Mouse (Mus musculus) hindbrain, embryonic 13.5 days (tissue): ENCODE measurements around the gene 5330417H12Rik. TPM values are rescaled to one million over a fixed set of nuclear protein-coding genes. Genes with fewer than 3 reads are reported as not detected.
A peak's percentile ranks its signal among the peaks of the same experiment; 100 is the strongest.

Source experiments
- ATAC-seq: fragments of 200-750 bp; cut with Nextera tagmentation; 2 replicates; pipeline ENCODE4 v1.8.0; 2017; ENCODE audit warnings: moderate TSS enrichment; ENCODE audit not compliant: low FRiP score
- H3K27ac ChIP-seq: fragments of 300-500 bp; sonication (generic); 2 replicates; pipeline ENCODE4 v1.5.1; 2015; ENCODE audit warnings: inconsistent platforms, mild to moderate bottlenecking, moderate library complexity
- H3K27me3 ChIP-seq: fragments of 300-500 bp; sonication (generic); 2 replicates; pipeline ENCODE4 v1.6.1; 2015; ENCODE audit warnings: mild to moderate bottlenecking, inconsistent platforms
- H3K36me3 ChIP-seq: fragments of 300-500 bp; sonication (generic); 2 replicates; pipeline ENCODE4 v1.6.1; 2015; ENCODE audit warnings: mild to moderate bottlenecking, inconsistent platforms
- H3K4me1 ChIP-seq: fragments of 300-500 bp; sonication (generic); replicated peaks from 2 replicates; pipeline ENCODE4 v1.6.1; 2015; ENCODE audit warnings: inconsistent platforms
- H3K4me2 ChIP-seq: fragments of 300-500 bp; sonication (generic); 2 replicates; pipeline ENCODE4 v1.6.1; 2015; ENCODE audit warnings: inconsistent platforms, mild to moderate bottlenecking, moderate library complexity
- H3K4me3 ChIP-seq: fragments of 300-500 bp; sonication (generic); 2 replicates; pipeline ENCODE4 v1.5.1; 2015; ENCODE audit warnings: mild to moderate bottlenecking, inconsistent platforms
- H3K9ac ChIP-seq: fragments of 300-500 bp; sonication (generic); 2 replicates; pipeline ENCODE4 v1.6.1; 2015; ENCODE audit warnings: mild to moderate bottlenecking, inconsistent platforms
- H3K9me3 ChIP-seq: fragments of 300-500 bp; sonication (generic); 2 replicates; pipeline ENCODE4 v1.6.1; 2016; ENCODE audit warnings: inconsistent platforms
- WGBS: fragments of 180-500 bp; shearing (Covaris S2); methylation state at CpG from one replicate; pipeline ENCODE4 v1.1.7; 2015; 5-methylcytosine and 5-hydroxymethylcytosine counted together
- polyA plus RNA-seq: library from polyadenylated mRNA; unstranded; fragments of >200 nt; fragmentation: Nextera tagmentation; extraction: Ambion mirVana; gene quantifications from 2 replicates; pipeline ENCODE4 v1.2.1, GENCODE M21; 2015

5330417H12Rik gene
- polyA plus RNA-seq, 1 experiment from 2014 or later, result not detected

DNA sequence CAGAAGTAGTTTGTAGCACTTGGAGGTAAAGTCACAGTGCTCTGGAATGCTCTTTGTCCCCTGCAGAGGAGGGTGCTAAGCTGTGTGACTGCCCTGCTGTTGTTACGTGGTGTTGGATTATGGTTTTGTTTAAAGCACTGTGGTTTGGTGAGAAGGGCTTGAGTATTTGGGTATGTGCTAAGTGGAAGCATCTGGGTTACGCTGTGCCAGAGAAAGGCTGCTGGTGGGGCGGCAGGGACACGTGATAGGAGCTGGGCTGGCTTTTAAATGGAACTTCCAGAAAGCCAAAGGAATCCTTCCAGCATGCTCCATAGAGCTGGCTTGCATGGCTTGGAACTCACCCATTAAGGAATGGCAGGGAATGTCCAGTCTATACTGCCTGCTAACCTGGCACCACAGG lies 5.7 kb downstream of the 5330417H12Rik start:
- H3K9ac ChIP-seq, result no peak overlapping the region
- H3K4me2 ChIP-seq, result no peak overlapping the region
- H3K36me3 ChIP-seq, result no peaks in the 10 kb centered on the region
- no peak overlapping the region for H3K4me3 ChIP-seq
- H3K27ac ChIP-seq, result no peak overlapping the region
- no peaks in the 10 kb centered on the region for H3K4me1 ChIP-seq
- no peak for ATAC-seq
- 81% methylated on average over 4 of the region's 4 CpGs for WGBS
- no peaks in the 10 kb centered on the region for H3K9me3 ChIP-seq
- no peaks in the 10 kb centered on the region for H3K27me3 ChIP-seq

DNA sequence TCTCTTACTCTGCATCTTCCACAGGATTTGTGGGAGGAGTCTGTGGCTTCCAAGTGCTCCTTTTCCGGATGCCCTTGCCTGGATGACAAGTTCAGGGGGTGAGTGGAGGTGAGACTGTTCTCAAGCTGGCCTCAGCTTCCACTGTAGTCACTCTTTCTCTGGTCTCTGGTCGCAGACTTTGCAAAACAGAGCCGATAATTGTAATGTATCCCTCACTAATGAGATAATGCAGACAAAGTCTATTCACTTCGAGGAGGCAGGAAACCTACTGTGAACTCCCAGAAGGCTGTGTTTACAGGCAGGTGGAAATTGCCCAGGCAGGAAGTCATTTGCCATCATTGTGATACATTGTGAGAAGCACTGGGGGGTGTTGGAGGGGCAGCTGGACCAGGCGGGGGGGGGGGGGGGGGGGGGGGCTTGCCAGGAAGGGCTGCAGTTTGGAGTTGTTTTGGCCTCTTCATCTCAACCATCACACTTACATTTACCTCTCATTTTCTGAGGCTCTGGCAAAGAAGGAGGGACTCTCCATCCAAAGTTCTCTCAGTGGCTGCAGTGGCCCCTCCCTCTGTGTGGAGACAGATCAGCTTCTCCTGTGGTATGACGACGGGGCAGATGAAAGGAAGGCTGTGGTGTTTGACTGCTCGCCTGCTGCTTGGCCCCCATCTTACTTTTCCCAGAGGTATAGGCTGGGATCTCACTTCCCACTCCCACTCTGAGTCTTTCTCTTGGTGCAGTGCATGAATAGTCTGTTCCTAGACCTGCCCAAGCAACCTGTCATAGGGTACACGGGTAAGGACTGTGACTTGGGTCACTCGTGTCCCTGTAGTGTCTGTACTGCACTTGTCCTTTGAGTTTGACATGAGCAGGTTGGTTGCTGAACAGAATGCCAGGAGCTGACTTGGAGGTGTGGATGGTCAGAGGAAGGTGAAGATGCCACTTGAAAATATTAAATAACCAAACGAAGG lies 6.7 kb downstream of the 5330417H12Rik start:
- WGBS, result 34% methylated on average over 11 of the region's 11 CpGs
- no peak overlapping the region for H3K4me3 ChIP-seq

DNA sequence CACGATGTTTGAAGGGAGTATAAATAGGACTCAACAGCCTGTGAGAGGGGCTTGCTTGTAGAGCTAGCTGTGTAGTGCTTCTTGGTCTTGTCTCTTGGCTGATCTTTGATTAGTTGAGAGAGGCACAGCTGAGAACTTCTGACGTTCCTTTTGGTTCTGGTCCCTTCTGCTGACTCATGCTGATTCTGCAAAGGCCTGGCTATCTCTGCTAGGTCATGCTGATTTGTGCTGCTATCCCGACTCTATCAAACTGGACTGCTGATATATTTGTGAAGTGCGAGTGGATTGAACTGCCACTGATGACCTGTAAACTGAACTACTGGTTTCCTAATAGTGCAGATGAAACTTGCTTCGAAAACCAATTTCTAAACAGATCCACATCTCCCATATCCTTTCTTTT lies 14.1 kb downstream of the 5330417H12Rik start:
- Histone ChIP-seq H3K9ac (no peak overlapping the region), H3K4me2 (no peak overlapping the region), H3K27me3 (no peaks in the 10 kb centered on the region), H3K4me3 (no peak overlapping the region), H3K4me1 (no peaks in the 10 kb centered on the region), H3K36me3 (no peaks in the 10 kb centered on the region), H3K27ac (no peak overlapping the region), H3K9me3 (no peaks in the 10 kb centered on the region)
- WGBS, result 93% methylated on average over 5 of the region's 5 CpGs
- ATAC-seq, result no peak

More for the DNA sequence above, 6.7 kb downstream of the 5330417H12Rik start:
- Histone ChIP-seq H3K9ac (no peak overlapping the region), H3K27ac (no peak overlapping the region), H3K36me3 (no peaks in the 10 kb centered on the region), H3K4me1 (no peaks in the 10 kb centered on the region), H3K9me3 (no peaks in the 10 kb centered on the region), H3K27me3 (no peaks in the 10 kb centered on the region), H3K4me2 (no peak overlapping the region)
- ATAC-seq, result 0 out of 2 replicates have a peak, but pooled peaks have one; percentile 36

DNA sequence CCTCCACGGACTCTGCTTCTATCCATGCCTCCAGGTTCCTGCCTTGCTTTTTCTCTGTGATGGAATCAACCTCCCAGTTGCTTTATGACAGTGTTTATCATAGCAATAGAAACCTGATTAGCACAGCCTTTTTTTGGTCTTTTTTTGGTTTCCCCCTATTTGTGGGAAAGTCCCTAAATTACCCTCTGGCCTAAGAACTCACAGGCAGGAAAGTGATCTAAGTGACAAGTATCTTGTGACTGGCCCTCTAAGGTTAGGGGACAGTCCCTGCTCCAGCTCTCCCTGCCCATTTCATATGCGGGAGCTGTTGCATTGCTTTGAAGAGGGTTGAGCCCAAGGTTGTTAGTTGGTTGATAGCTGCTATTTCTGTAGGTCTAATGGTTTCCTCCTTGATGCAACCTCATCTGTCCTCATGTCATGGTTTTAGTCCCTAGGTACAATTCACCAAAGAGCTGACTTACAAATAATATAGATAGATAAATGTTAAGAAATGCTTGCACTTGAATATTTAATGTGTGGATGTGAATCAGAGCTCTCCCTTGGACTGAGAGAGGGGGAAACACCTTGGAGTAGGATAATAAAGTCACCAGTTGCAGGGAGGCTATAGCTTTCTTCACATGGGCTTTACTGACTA lies 15.2 kb downstream of the 5330417H12Rik start:
- H3K36me3 ChIP-seq, result no peaks in the 10 kb centered on the region
- no peak overlapping the region for H3K4me3 ChIP-seq
- no peak overlapping the region for H3K27ac ChIP-seq
- no peak for ATAC-seq
- no peaks in the 10 kb centered on the region for H3K9me3 ChIP-seq
- no peak overlapping the region for H3K4me2 ChIP-seq
- WGBS, result 86% methylated on average over 2 of the region's 2 CpGs
- H3K27me3 ChIP-seq, result no peaks in the 10 kb centered on the region
- no peak overlapping the region for H3K9ac ChIP-seq
- no peaks in the 10 kb centered on the region for H3K4me1 ChIP-seq

DNA sequence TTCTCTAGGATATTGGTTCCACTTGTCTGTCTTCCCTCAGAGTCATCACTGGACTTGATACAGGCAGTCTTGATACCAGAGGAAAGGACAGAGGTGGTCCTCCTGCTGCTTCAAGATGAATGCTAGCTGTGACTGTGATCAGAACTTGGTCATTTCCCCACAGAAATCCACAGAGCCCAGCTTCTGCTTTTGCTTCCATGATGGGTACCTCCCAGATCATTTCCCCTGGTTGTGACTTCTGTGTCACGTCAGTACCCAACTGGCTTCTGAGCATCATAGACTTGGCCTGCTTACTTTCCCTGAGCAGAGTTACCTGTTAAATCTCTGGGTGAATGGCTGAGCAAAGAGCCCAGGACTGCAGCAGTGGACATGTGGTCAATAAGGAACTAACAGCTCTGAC lies 17.2 kb downstream of the 5330417H12Rik start:
- no peaks in the 10 kb centered on the region for H3K27me3 ChIP-seq
- no peak overlapping the region for H3K4me2 ChIP-seq
- no peak overlapping the region for H3K9ac ChIP-seq
- H3K9me3 ChIP-seq, result no peaks in the 10 kb centered on the region
- no peaks in the 10 kb centered on the region for H3K4me1 ChIP-seq
- 97% methylated on average over 1 of the region's 1 CpGs for WGBS
- ATAC-seq, result no peak
- H3K27ac ChIP-seq, result no peak overlapping the region
- H3K4me3 ChIP-seq, result no peak overlapping the region
- H3K36me3 ChIP-seq, result no peaks in the 10 kb centered on the region

DNA sequence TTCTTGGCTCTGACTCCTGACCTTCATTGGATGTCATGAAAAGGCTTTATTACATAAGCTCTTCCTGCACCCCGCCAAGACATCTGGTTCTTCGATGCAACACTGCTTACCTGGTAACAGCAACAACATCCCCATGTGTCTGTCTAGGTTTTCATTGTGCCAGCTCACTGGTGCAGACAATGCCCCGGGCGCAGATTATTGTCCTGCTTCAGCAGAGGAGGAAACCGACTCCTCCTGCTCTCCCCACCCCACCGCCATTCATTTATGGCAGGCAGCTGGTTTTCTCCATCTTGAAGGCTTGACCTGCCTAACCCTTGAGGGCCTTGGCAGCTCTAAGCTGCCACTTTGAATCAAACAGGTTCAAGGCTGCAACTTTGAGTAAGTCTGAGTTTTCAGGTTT lies 22.0 kb downstream of the 5330417H12Rik start:
- no peaks in the 10 kb centered on the region for H3K4me1 ChIP-seq
- H3K27ac ChIP-seq, result no peak overlapping the region
- ATAC-seq, result no peak
- H3K9me3 ChIP-seq, result no peaks in the 10 kb centered on the region
- H3K4me3 ChIP-seq, result no peak overlapping the region
- no peak overlapping the region for H3K4me2 ChIP-seq
- WGBS, result 54% methylated on average over 6 of the region's 6 CpGs
- H3K36me3 ChIP-seq, result no peaks in the 10 kb centered on the region
- H3K9ac ChIP-seq, result no peak overlapping the region
- H3K27me3 ChIP-seq, result no peaks in the 10 kb centered on the region; the same call in 1 of the 2 replicates

DNA sequence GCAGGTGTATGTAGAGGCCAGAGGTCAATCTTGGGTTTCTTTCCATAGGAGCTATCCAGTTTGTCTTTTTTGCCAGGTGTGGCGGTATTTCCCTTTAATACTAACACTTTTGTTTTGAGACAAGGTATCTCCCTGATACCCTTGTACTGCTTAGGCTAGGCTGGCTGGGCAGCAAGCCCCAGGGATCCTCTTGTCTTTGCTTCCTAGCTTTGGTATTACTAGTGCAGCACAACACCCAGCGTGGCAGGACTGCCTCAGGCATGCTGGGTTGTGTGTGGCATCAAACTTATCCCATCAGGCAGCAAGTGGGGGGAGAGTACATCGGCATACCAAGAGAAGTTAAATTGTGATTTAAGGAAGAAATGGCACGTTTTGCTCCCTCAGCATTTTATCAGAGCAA lies 22.5 kb downstream of the 5330417H12Rik start:
- Histone ChIP-seq H3K9ac (no peak overlapping the region), H3K4me1 (no peaks in the 10 kb centered on the region), H3K27me3 (no peaks in the 10 kb centered on the region; the same call in 1 of the 2 replicates), H3K4me3 (no peak overlapping the region), H3K9me3 (no peaks in the 10 kb centered on the region), H3K27ac (no peak overlapping the region), H3K4me2 (no peak overlapping the region), H3K36me3 (no peaks in the 10 kb centered on the region)
- no peak for ATAC-seq
- WGBS, result 75% methylated on average over 4 of the region's 4 CpGs

DNA sequence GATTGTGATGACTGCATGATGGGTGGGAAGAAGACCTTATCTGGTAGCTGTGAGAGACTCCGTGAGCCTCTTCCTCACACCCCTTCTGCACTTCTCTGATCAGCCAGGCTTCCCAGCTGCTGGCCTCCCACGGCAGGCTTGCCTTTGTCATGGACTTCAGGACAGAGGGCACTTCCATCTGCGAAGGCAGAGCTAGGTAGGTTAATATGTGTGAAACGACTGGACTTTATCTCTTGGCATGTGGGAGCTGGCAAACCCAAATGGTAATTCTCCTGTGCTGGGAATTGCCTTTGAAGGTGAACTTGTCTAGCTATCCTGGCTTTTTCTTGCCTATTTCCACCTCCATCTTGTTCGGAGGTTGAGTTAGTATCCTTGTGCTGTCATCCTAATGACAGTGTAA lies 24.3 kb downstream of the 5330417H12Rik start:
- peaks cover 1% of the 10 kb centered on the region for H3K27me3 ChIP-seq
- WGBS, result 75% methylated on average over 5 of the region's 5 CpGs
- no peak for ATAC-seq
- H3K4me1 ChIP-seq, result no peaks in the 10 kb centered on the region; the same call in 1 of the 2 replicates
- H3K36me3 ChIP-seq, result no peaks in the 10 kb centered on the region
- no peak overlapping the region for H3K9ac ChIP-seq
- no peaks in the 10 kb centered on the region for H3K9me3 ChIP-seq
- H3K4me2 ChIP-seq, result no peak overlapping the region
- no peak overlapping the region for H3K27ac ChIP-seq
- no peak overlapping the region for H3K4me3 ChIP-seq

DNA sequence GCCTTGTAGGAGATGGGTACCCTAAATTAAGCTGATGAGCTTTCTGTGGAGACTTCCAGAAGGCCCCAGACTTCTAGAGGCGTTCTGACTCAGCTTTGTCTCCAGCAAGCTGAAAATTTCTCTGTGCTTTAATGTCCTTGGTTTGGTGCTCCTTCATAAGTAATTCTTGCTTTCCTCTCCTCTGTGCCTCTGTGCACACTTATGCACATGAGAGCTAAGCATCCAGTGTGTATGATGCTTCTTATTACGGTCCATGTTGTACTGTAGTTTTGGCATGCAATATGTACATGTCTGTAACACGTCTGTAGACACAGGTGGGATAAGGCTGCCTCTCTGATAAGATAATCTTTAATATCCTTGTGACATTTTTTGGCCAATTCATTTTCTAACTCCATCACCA lies 27.0 kb downstream of the 5330417H12Rik start:
- Histone ChIP-seq H3K4me1 (peaks cover 13% of the 10 kb centered on the region), H3K9ac (no peak overlapping the region), H3K9me3 (no peaks in the 10 kb centered on the region), H3K4me3 (no peak overlapping the region), H3K4me2 (no peak overlapping the region), H3K36me3 (no peaks in the 10 kb centered on the region), H3K27me3 (peaks cover 9% of the 10 kb centered on the region), H3K27ac (no peak overlapping the region)
- ATAC-seq, result no peak
- WGBS, result 90% methylated on average over 3 of the region's 3 CpGs

DNA sequence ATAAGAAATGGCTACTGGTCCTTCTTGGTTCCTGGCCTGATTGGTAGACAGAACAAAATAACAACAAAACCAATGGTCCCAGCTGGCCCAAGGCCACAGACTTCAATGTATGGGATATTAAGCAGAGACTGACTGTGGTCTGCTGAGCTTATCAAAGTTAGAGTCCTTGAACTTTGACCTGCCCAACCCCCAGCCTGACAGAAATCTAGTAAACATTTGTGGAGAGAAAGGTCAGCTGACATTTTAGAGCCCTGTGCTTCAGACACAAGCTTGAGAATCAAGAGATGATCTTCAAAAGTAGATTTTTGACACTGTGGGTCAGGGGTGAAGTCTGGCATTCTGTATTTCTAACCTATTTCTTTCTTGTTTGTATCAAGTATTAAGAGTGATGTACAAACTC lies 28.2 kb downstream of the 5330417H12Rik start:
- Histone ChIP-seq H3K4me2 (no peak overlapping the region), H3K4me1 (peaks cover 13% of the 10 kb centered on the region), H3K4me3 (no peak overlapping the region), H3K9ac (no peak overlapping the region), H3K27ac (no peak overlapping the region), H3K27me3 (peaks cover 9% of the 10 kb centered on the region), H3K36me3 (no peaks in the 10 kb centered on the region), H3K9me3 (no peaks in the 10 kb centered on the region)
- no peak for ATAC-seq

DNA sequence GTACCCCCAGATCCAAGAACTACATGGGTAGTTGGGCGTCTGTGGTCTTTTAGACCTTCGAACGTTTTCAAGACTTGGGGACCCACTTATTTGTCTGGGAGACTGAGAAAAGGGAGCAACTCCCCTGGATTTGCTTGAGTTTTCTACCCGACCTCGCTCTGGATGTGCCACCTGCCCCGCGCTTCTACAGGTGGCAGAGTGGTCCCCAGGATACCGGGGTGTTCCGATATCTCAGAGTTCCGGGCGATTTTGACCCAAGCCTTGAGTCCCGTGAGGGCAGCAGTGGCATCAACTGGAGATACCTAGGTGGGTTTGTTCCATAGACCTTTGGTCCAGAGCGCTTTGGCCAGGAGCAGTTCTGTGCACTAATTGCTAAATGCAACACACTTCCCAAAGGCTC lies 29.5 kb downstream of the 5330417H12Rik start:
- H3K4me2 ChIP-seq, result peak overlapping the region; percentile 89
- 14% methylated on average over 13 of the region's 13 CpGs for WGBS

DNA sequence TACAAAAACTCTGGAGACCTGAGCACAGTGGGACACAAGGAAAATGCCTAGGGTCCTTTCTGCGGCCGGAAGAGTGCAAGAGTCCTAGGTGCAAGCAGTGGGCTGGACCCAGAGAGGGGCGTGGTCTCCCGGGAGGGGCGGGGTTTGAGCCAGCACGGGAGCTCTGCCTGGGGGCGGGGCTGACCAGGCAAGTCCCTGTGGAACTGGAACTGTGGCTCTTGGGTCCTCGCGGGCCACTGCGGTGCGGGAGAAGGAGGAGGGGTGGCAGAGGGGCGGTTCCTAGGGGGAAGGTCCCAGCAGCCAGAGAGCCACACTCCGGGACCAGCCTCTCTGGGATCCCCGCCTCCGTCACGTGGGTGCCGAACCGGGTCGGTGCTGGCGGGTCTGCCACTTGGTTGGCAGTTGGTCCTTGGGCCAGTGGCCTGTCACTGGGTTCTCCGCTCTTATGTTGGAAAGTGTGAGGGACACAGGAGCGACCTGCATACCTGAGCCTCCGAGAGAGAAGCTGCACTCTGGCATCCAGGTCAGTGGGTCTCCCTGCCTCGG lies 30.0 kb downstream of the 5330417H12Rik start, which contains the start of gene Ppfibp2:
Gene Ppfibp2, plus strand, starts transcription at position 351 of the 546 bp plus-strand sequence.
- H3K9ac ChIP-seq, result peak within 1 kb of the TSS; percentile 68
- H3K27me3 ChIP-seq, result peaks cover 9% of the 10 kb centered on the region
- no peaks in the 10 kb centered on the region for H3K36me3 ChIP-seq
- peak within 1 kb of the TSS; percentile 89 for H3K4me2 ChIP-seq
- WGBS, result 1% methylated on average over 23 of the region's 24 CpGs
- peak; percentile 96 for ATAC-seq
- H3K9me3 ChIP-seq, result no peaks in the 10 kb centered on the region
- H3K4me1 ChIP-seq, result peaks cover 13% of the 10 kb centered on the region
- H3K27ac ChIP-seq, result no peak within 1 kb of the TSS
- peak within 1 kb of the TSS; percentile 58 for H3K4me3 ChIP-seq

More for the DNA sequence above, 29.5 kb downstream of the 5330417H12Rik start:
- H3K9me3 ChIP-seq, result no peaks in the 10 kb centered on the region
- no peak for ATAC-seq
- H3K4me3 ChIP-seq, result peak overlapping the region; percentile 58
- peaks cover 9% of the 10 kb centered on the region for H3K27me3 ChIP-seq
- H3K27ac ChIP-seq, result no peak overlapping the region
- peak overlapping the region; percentile 68 for H3K9ac ChIP-seq
- H3K4me1 ChIP-seq, result peaks cover 13% of the 10 kb centered on the region
- H3K36me3 ChIP-seq, result no peaks in the 10 kb centered on the region
